Mouse (Mus musculus): ENCODE data around the gene Pard6b.

- peak; percentile 21 for TF ChIP-seq CTCF (IDR thresholded peaks at IDR 0.05; ENCODE audit: low read depth)
- TF ChIP-seq EP300 (IDR thresholded peaks at IDR 0.05; ENCODE audit: low read depth), result no peak
These were observed 2.8 kb downstream of the Pard6b start for GRCm38 (mm10) chr2:168083593-168083992.
